Mouse (Mus musculus) cerebellum, adult 2 months (tissue): ENCODE data around the gene Vps4b. TPM values are rescaled to one million over a fixed set of nuclear protein-coding genes. Genes with fewer than 3 reads are reported as not detected.

Experiments
- DNase-seq, 2 experiments: peaks; one replicate each; pipeline ENCODE4 v3.0.0; 2021
- H3K27ac ChIP-seq: fragments of 200-500 bp; 2 replicates; pipeline ENCODE4 v1.5.1; 2012; ENCODE audit warnings: low read length, control low read depth, inconsistent platforms; ENCODE audit not compliant: insufficient read depth
- H3K27me3 ChIP-seq: fragments of 200-500 bp; 2 replicates; pipeline ENCODE4 v1.6.1; 2012; ENCODE audit warnings: inconsistent platforms, mild to moderate bottlenecking, low read length, moderate library complexity; ENCODE audit not compliant: control insufficient read depth, insufficient read depth
- H3K4me1 ChIP-seq: fragments of 200-500 bp; 2 replicates; pipeline ENCODE4 v1.6.1; 2011; ENCODE audit warnings: low read length; ENCODE audit not compliant: control insufficient read depth, insufficient read depth
- H3K4me3 ChIP-seq: fragments of 200-500 bp; replicated peaks from 2 replicates; pipeline ENCODE3; 2011; ENCODE audit warnings: mild to moderate bottlenecking, low read depth, low read length, control low read depth; ENCODE audit not compliant: insufficient read depth
- CTCF ChIP-seq: fragments of 200-500 bp; IDR thresholded peaks from 2 replicates; pipeline ENCODE4 v1.5.1; 2011; ENCODE audit warnings: low read depth, mild to moderate bottlenecking, control low read depth, low read length, moderate library complexity, borderline replicate concordance; ENCODE audit not compliant: insufficient read depth
- POLR2A ChIP-seq: fragments of 200-500 bp; IDR thresholded peaks from 2 replicates; pipeline ENCODE4 v1.6.1; 2011; ENCODE audit warnings: low read length, control low read depth, borderline replicate concordance; ENCODE audit not compliant: insufficient read depth
- WGBS: fragments of 180-500 bp; shearing (Covaris S2); methylation state at CpG from one replicate; pipeline ENCODE4 v1.1.7; 2018; 5-methylcytosine and 5-hydroxymethylcytosine counted together
- polyA plus RNA-seq: library from polyadenylated mRNA; depleted of rRNA; stranded (reverse); fragments of >200 nt; gene quantifications from 2 replicates; pipeline ENCODE4 v1.2.3, GENCODE M21; 2012

Vps4b gene
- polyA plus RNA-seq, 1 experiment = 26.5 TPM

- whole genome bisulfite sequencing = 95% methylated on average over 3 of the region's 3 CpGs
- Histone ChIP-seq H3K4me3 (no peak overlapping the region), H3K27me3 (no peaks in the 10 kb centered on the region), H3K4me1 (no peaks in the 10 kb centered on the region), H3K27ac (no peak overlapping the region)
- no peak for TF ChIP-seq POLR2A
- TF ChIP-seq CTCF = no peak
- DNase-seq = no peak
Observed at GRCm38 (mm10) chr1:106764281-106764680, 32.2 kb downstream of the Vps4b start.

- H3K4me3 ChIP-seq = no peak overlapping the region
- DNase-seq = no peak
- 88% methylated on average over 3 of the region's 3 CpGs for WGBS
- no peak overlapping the region for H3K27ac ChIP-seq
- TF ChIP-seq POLR2A (no peak), CTCF (no peak)
- peaks cover 4% of the 10 kb centered on the region for H3K4me1 ChIP-seq
- H3K27me3 ChIP-seq = no peaks in the 10 kb centered on the region
Observed at GRCm38 (mm10) chr1:106760750-106761149, 35.8 kb downstream of the Vps4b start.

GRCm38 (mm10) chr1:106759572-106760435 is 36.7 kb downstream of the Vps4b start, which contains the start of gene Kdsr:
Gene Kdsr, minus strand, starts transcription at chr1:106759727.
- peak; percentile 95 to 98 for DNase-seq
- H3K27ac ChIP-seq = peak within 1 kb of the TSS; percentile 57
- TF ChIP-seq CTCF (no peak), POLR2A (peak; percentile 67)
- peaks cover 4% of the 10 kb centered on the region for H3K4me1 ChIP-seq
- no peaks in the 10 kb centered on the region for H3K27me3 ChIP-seq
- H3K4me3 ChIP-seq = peak within 1 kb of the TSS; percentile 93
- WGBS = under 1% methylated on average over 51 of the region's 51 CpGs

- peak in 1 of 2 experiments; percentile 30 for DNase-seq
- TF ChIP-seq POLR2A = no peak
- no peak for TF ChIP-seq CTCF
- under 1% methylated on average over 34 of the region's 34 CpGs for WGBS
- Histone ChIP-seq H3K27me3 (no peaks in the 10 kb centered on the region), H3K4me1 (peaks cover 4% of the 10 kb centered on the region), H3K4me3 (peak overlapping the region; percentile 59), H3K27ac (no peak overlapping the region)
Observed at GRCm38 (mm10) chr1:106758734-106759571, 37.6 kb downstream of the Vps4b start.

- Histone ChIP-seq H3K27me3 (no peaks in the 10 kb centered on the region), H3K27ac (no peak overlapping the region), H3K4me1 (peaks cover 4% of the 10 kb centered on the region), H3K4me3 (no peak overlapping the region)
- 79% methylated on average over 4 of the region's 4 CpGs for WGBS
- DNase-seq = no peak
- TF ChIP-seq POLR2A (no peak), CTCF (no peak)
Observed at GRCm38 (mm10) chr1:106756633-106757032, 39.9 kb downstream of the Vps4b start.

GRCm38 (mm10) chr1:106752013-106752412 is 44.5 kb downstream of the Vps4b start:
- DNase-seq = no peak
- Histone ChIP-seq H3K4me1 (no peaks in the 10 kb centered on the region), H3K4me3 (no peak overlapping the region), H3K27ac (no peak overlapping the region), H3K27me3 (no peaks in the 10 kb centered on the region)
- 87% methylated on average over 5 of the region's 5 CpGs for WGBS
- TF ChIP-seq CTCF (no peak), POLR2A (no peak)

GRCm38 (mm10) chr1:106750656-106751055 is 45.9 kb downstream of the Vps4b start:
- Histone ChIP-seq H3K27ac (no peak overlapping the region), H3K4me3 (no peak overlapping the region), H3K4me1 (no peaks in the 10 kb centered on the region), H3K27me3 (no peaks in the 10 kb centered on the region)
- WGBS = 25% methylated on average over 1 of the region's 1 CpGs
- no peak for DNase-seq
- TF ChIP-seq POLR2A = no peak
- no peak for TF ChIP-seq CTCF
